Mouse (Mus musculus) ES-E14 (cell line): Measurements from ENCODE around the gene Slc25a22. TPM values are rescaled to one million over a fixed set of nuclear protein-coding genes. Genes with fewer than 3 reads are reported as not detected.

Source experiments
- DNase-seq: peaks from one replicate; pipeline ENCODE4 v3.0.0-alpha.2; 2013; ENCODE audit warnings: low read depth, low spot score
- H3K27ac ChIP-seq: 2 replicates; pipeline ENCODE4 v1.5.1; 2012; ENCODE audit warnings: low read depth, mild to moderate bottlenecking, low read length, moderate library complexity, mixed read lengths; ENCODE audit not compliant: poor library complexity, insufficient read depth, severe bottlenecking
- H3K36me3 ChIP-seq: 2 replicates; pipeline ENCODE4 v1.6.1; 2012; ENCODE audit warnings: mild to moderate bottlenecking, low read length, moderate library complexity, mixed read lengths; ENCODE audit not compliant: control insufficient read depth, poor library complexity, insufficient read depth, severe bottlenecking
- H3K4me1 ChIP-seq, 2 experiments: fragments of 150-350 bp in 1 of 2; sonication (generic) in 1 of 2; 2 replicates each; pipeline ENCODE4 v1.6.1; 2012; ENCODE audit warnings: low read length in 2 of 2, mild to moderate bottlenecking in 1 of 2, mixed read lengths in 1 of 2; ENCODE audit not compliant: control insufficient read depth in 2 of 2, insufficient read depth in 2 of 2, poor library complexity in 1 of 2
- H3K4me3 ChIP-seq, 2 experiments: fragments of 150-350 bp in 1 of 2; sonication (generic) in 1 of 2; 2 replicates each; pipeline ENCODE4 v1.5.1; 2012; ENCODE audit warnings: low read length in 2 of 2, low read depth in 1 of 2, mild to moderate bottlenecking in 1 of 2, mixed read lengths in 1 of 2; ENCODE audit not compliant: insufficient read depth in 1 of 2, poor library complexity in 1 of 2, severe bottlenecking in 1 of 2
- H3K9ac ChIP-seq: 2 replicates; pipeline ENCODE4 v1.6.1; 2012; ENCODE audit warnings: low read depth, mild to moderate bottlenecking, low read length, mixed read lengths; ENCODE audit not compliant: poor library complexity, insufficient read depth, severe bottlenecking
- H3K9me3 ChIP-seq: fragments of 150-350 bp; sonication (generic); 2 replicates; pipeline ENCODE4 v1.6.1; 2012; ENCODE audit warnings: low read depth, mild to moderate bottlenecking, low read length; ENCODE audit not compliant: control insufficient read depth, insufficient read depth
- CHD2 ChIP-seq: IDR thresholded peaks from 2 replicates; pipeline ENCODE4 v1.6.1; 2014; ENCODE audit warnings: mild to moderate bottlenecking, low read depth, low read length, inconsistent platforms
- HCFC1 ChIP-seq: IDR thresholded peaks from 2 replicates; pipeline ENCODE4 v1.6.1; 2012; ENCODE audit warnings: low read length, inconsistent platforms, borderline replicate concordance; ENCODE audit not compliant: insufficient read depth
- MAFK ChIP-seq: IDR thresholded peaks from 2 replicates; pipeline ENCODE4 v1.6.1; 2014; ENCODE audit warnings: mild to moderate bottlenecking, low read depth, low read length, inconsistent platforms; ENCODE audit not compliant: insufficient read depth
- ZC3H11A ChIP-seq: IDR thresholded peaks from 2 replicates; pipeline ENCODE4 v1.6.1; 2012; ENCODE audit warnings: low read depth, mild to moderate bottlenecking, inconsistent platforms, low read length, borderline replicate concordance
- ZNF384 ChIP-seq: IDR thresholded peaks from 2 replicates; pipeline ENCODE4 v1.6.1; 2012; ENCODE audit warnings: low read depth, low read length, inconsistent platforms
- in situ Hi-C, 2 experiments: fragments of 600-800 bp; cut with MboI; formaldehyde crosslinking; loops; one replicate each; pipeline ENCODE4 v1.15.1; 2025; ENCODE audit warnings: low sequenced_read_pairs in 2 of 2, inconsistent platforms in 1 of 2; ENCODE audit not compliant: unreplicated experiment in 2 of 2
- total RNA-seq: library from RNA; depleted of rRNA; stranded (reverse); fragments of 300-350 nt; gene quantifications from 2 replicates; pipeline ENCODE4 v1.2.3, GENCODE M21; 2012

The Slc25a22 gene
- total RNA-seq, 1 experiment = 16.2 TPM

- no peak for DNase-seq
- Histone ChIP-seq H3K27ac (no peak overlapping the region), H3K36me3 (peaks cover 33% of the 10 kb centered on the region), H3K9ac (peak overlapping the region; percentile 38; the same call in 1 of the 2 replicates), H3K4me3 (no peak overlapping the region), H3K9me3 (no peaks in the 10 kb centered on the region), H3K4me1 (peaks cover 0 to 2% of the 10 kb centered on the region in 2 experiments; a peak in 1 of 4 replicates)
- no peak for TF ChIP-seq CHD2
- TF ChIP-seq ZNF384 = no peak
- in situ Hi-C loops = no loop called here
Measured at GRCm38 (mm10) chr7:141395348-141395747, 42.3 kb downstream of the Slc25a22 start.

GRCm38 (mm10) chr7:141394771-141395170, 42.9 kb downstream of the Slc25a22 start:
- Histone ChIP-seq H3K4me3 (no peak overlapping the region), H3K36me3 (peaks cover 27% of the 10 kb centered on the region), H3K9me3 (no peaks in the 10 kb centered on the region), H3K9ac (no peak overlapping the region), H3K27ac (no peak overlapping the region), H3K4me1 (peaks cover 0 to 2% of the 10 kb centered on the region in 2 experiments; a peak in 1 of 4 replicates)
- in situ Hi-C loops = no loop called here
- peak; percentile 88 for DNase-seq
- TF ChIP-seq MAFK = no peak
- TF ChIP-seq CHD2 = no peak
- no peak for TF ChIP-seq HCFC1
- 0 out of 2 replicates have a peak, but pooled peaks have one; percentile 9 for TF ChIP-seq ZNF384
- no peak for TF ChIP-seq ZC3H11A

GRCm38 (mm10) chr7:141394158-141394557, 43.5 kb downstream of the Slc25a22 start:
- Histone ChIP-seq H3K4me1 (peaks cover 0 to 2% of the 10 kb centered on the region in 2 experiments; a peak in 1 of 4 replicates), H3K4me3 (no peak overlapping the region), H3K9ac (no peak overlapping the region), H3K27ac (no peak overlapping the region), H3K9me3 (no peaks in the 10 kb centered on the region), H3K36me3 (peaks cover 23% of the 10 kb centered on the region)
- in situ Hi-C loops = no loop called here
- TF ChIP-seq MAFK = no peak
- no peak for TF ChIP-seq ZC3H11A
- no peak for TF ChIP-seq HCFC1
- TF ChIP-seq CHD2 = no peak
- TF ChIP-seq ZNF384 = no peak
- no peak for DNase-seq

GRCm38 (mm10) chr7:141392552-141393222, 45.0 kb downstream of the Slc25a22 start:
- Histone ChIP-seq H3K4me3 (peak overlapping the region; percentile 81 to 100), H3K9me3 (no peaks in the 10 kb centered on the region), H3K4me1 (peaks cover 0 to 2% of the 10 kb centered on the region in 2 experiments; a peak in 1 of 4 replicates), H3K9ac (peak overlapping the region; percentile 65; the same call in 1 of the 2 replicates), H3K27ac (no peak overlapping the region), H3K36me3 (peaks cover 12% of the 10 kb centered on the region)
- in situ Hi-C loops = no loop called here
- TF ChIP-seq ZNF384 = no peak
- TF ChIP-seq ZC3H11A = no peak
- TF ChIP-seq HCFC1 = no peak
- no peak for TF ChIP-seq MAFK
- no peak for TF ChIP-seq CHD2
- DNase-seq = no peak
